Mouse (Mus musculus): Measurements from ENCODE around the gene Ntrk2.
A peak's percentile ranks its signal among the peaks of the same experiment; 100 is the strongest.

Gene Ntrk2

DNA sequence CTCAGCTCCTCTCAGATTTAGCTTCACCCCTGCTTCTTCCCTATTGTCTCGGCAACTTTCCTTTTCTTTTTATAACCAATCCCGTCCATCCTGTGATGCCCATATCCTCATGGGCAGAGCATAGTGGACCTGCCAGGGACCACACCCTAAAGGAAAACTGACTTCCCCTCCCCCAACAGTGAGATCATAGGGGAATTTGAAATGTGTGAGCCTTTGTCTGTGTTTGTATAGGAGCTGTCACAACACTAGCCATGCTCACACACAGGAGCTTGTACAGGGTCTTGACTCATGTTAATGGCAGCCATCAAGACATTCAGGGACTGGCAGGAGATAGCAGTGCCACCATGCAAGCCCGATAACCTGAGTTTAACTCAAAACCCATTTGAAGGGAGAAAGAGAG, 118.1 kb downstream of the Ntrk2 start:
- no peak for DNase-seq (ENCODE audit: low spot score)

DNA sequence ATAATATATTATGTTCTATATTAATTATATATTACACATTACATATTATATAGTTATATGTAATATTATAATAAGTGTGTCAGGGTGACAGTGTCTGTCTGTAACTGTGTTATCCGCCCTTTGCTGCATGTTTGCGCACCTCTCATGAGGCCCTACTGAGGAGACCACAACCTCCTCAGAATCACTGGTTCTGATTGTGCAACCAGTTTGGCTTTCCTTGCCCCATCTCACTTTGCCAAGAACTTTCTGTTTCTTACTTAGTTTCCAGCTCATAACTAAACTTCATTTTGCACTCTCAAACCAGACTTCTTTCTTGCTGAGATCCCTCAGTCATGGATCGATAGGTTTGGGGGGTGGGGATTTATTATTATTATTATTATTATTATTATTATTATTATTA, 120.8 kb downstream of the Ntrk2 start:
- no peak for DNase-seq (ENCODE audit: low spot score)

DNA sequence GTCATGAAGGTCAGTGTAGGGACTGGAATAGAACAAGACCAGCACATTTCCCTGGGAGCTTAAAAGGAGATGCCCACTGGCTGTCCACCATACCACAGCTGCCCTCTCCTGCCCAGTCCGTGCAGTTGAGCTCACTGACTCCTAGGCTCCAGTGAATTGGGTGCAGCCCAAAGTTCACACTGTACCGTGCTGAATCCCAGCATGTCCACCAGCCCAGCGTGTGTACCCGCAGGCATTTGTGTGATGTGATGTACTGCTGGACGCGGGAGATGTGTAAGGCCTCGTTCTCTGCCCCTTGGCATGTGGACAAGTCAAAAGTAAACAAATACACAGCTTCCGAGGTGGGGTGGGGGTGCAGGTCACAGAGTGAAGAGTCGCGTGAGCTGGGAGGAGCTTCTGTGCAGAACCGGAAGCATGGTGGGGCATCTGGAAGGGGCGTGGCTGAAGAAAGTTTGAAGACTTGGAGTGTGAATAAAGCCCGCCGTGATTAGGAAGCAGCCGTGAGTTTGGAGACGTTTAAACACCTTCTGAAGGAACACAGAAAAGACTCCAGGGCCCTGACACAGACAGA, 121.4 kb downstream of the Ntrk2 start:
- no peak for DNase-seq (ENCODE audit: low spot score)

DNA sequence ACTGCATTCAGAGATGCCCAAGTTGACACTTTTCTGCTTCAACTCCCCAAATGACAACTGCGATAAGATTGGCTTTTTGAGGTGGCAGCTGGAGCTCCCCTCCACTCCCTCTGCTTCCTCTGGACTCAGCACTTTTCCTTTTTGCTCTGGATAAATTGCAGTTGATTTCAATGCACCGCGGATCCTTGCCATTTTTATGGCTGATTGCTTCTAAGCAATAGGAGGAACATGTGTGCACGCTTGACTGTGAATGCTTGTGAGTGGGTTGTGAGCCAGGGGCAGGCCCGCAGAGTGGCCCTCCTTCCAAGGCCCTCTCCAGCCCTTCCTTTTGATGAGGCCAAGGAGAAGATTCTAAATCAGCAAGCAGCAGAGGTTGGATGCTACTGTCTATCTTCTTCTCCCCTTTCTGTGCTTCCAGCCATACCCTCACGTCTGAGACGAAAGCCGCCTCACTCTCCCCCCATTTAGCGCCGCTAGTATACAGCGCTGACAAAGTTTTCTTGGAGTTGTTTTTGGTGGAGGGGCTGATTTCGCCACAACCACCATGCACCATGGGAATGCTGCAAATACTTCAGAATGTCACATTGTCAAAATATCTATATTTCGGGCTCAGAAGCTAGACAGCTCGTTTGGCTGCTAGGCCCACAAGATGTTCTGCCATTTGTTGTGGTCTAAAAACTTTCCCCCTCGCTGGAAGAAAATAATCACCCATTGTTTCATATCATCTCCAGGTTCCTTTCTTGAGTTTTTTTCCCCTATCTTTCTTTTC, 122.5 kb downstream of the Ntrk2 start:
- DNase-seq (ENCODE audit: low spot score) = peak; percentile 73

DNA sequence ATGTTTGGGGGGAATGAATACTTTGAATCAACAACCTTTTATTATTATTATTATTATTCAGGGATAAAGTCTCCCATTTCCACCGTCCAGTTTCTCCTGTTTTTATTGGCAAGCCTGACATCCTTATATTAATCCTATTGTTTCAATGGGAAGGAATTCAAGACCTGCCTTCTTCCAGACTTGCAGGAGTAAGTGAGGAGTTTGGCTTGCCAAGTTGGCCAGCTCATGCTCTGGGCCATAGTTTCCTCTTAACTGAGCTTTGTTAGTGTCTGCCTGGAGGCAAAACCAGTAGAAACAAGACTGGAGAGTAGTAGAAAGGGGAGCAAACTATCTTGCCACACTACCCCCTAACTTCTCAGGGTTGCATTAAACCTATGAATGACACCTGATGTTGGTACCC, 123.8 kb downstream of the Ntrk2 start:
- no peak for DNase-seq (ENCODE audit: low spot score)

DNA sequence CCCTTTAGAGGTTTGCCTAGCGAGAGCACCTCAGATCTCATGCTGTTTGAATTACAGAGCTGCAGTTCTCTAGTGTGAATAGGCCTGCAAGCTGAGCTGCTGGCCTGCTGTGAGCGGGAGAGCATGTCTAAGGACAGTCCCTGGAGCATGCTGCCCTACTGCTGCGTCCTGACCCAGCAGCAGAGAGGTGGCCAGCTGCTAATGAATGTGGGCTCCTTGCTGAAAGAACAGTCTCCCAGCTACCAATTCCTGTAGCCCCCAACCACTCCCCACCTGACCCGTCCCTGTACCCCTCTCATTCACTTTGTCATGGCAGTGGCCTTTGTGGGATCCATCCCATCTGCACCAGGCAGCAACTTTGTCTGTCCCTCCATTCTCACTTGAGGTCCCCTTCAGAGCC, 126.8 kb downstream of the Ntrk2 start:
- DNase-seq (ENCODE audit: low spot score) = peak; percentile 46

DNA sequence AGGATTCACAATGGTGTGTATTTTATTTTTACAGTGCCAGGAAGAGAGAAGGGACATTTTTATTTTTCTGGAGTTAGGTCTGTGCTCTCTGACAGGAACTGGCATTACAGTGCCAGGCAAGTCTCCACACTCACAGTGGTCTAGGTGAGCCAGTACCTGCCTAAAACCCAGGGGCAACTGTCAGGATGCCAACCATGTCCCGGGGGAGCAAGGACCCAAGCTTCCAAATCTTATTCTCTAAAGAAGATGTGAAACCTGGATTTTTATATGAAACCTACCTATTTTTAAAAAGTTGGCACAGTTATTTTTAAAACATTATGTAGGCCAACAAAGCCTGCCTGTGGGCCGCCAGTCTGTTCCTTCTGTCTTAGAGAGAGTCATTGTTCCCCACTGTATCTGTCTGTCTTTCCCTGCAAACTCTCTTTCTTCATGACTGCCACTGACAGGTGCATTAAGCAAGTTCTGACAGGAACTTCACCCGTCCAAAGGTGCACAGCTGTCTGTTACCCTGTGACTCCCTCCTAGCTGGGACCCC, 128.3 kb downstream of the Ntrk2 start:
- no peak for DNase-seq (ENCODE audit: low spot score)

DNA sequence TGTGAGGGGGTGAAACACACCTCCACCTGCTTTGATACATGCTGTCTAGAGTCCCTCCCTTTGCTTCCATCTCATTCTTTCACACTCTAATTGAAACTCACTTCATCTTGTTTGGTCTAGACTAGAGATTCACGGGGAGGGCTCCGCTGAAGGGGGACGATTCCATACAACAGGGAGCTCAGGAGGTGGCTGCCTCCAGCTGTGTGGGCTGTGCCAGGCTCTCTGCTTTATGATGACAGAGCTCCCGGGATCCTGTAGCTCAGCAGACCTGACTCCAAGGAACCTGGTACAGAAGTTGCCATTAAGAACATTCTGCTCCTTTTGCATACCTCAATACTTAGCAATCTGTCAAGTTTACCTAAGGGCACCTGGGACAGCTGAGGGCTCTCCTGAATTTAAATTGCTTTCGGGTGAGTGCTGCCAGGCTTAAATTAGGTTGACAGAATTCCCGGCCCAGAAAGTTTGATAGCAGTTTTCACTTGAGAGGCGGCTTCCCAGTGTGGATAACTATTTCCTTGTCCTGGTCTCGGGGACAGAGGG, 129.7 kb downstream of the Ntrk2 start:
- no peak for DNase-seq (ENCODE audit: low spot score)

DNA sequence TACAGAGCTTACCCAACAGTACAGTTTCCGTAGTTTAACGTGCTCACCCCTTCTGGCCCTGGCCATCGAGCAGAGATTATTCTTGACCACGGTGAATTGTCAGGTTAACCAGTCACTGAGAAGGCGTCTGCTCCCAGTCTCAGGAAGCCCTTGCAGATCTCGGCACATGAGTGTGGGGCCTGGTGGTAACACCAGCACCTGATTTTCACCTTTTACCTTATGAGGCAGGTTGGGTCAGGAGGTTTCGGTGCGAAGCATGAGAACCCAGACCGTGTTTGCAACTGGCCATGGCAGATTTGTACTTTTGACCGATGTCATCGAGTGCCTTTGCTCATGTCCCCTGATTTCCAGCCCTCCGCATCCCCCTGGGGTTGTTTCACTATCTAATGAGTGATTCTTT, 131.5 kb downstream of the Ntrk2 start:
- DNase-seq (ENCODE audit: low spot score) = no peak

DNA sequence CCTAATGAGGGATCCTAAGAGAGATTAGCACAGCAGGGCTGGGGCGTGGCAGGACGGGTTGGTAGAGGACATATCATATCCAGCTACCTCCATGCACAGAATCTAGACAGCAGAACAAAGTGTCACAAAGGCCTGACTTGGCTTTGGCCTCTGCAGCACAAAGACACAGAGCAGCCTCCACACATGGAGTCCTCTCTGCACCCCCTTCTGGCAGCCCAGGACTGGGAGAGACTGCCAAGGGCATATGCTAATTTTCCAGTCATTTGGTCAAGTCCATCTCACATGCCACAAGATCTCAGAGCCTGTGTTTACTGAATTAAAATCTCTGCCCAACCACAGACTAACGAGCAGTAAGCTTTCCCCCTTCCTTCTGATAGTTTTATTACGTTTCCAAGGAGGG, 132.1 kb downstream of the Ntrk2 start:
- no peak for DNase-seq (ENCODE audit: low spot score)

DNA sequence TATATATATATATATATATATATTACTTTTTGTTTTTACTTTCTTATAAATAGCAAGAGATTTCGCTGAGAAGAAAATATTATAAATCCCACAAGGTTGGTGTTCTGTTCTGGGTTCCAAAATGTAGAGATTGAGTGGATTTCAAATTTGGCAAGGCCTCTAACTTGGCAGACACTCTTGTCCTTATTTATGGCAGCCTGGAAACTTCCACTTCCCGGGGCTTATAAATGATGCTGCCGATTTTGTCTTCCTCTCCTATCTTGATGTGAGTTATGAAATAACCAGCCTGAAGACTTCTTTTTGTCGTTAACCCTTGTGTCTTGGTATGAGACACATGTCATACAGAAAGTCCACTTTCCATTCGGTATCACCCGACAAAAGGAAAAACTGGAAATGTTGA, 133.8 kb downstream of the Ntrk2 start:
- DNase-seq (ENCODE audit: low spot score) = no peak

DNA sequence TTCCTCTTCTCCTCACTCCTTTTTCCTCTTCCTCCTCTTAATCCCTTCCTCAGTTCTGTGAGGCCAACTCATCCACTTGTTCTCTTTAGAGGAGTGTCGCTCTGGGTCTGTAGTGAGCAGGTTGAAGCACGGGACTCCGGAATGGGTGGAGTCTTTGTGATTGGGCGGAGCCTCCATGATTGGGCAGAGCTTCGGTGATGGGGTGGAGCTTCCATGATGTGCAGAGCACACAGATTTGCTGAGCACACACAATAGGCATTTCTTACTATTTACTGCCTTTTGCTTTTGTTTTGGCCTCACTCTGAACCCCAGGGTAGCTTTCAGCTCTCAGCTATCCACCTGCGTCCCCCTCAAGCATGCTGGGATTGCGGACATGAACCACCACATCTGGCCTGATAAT, 134.4 kb downstream of the Ntrk2 start:
- no peak for DNase-seq (ENCODE audit: low spot score)

DNA sequence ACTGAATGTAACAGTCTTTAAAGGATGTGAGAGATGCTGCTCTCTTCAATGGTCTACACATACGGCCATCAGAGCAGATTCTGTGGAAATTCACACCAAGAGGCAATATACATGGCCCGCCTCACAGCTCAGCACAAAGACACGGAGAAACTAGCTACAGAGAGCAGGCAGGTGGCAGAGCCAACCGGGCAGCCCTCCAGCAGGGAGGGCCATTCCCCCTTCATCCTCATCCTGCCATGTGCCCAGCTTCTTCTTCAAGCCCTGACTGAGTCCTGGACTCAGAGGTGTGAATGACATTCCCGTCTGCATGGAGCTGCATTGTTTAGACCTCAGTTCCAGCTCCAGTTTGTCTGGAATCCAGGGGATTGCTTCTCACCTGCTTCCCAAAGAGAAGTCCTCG, 139.4 kb downstream of the Ntrk2 start:
- DNase-seq (ENCODE audit: low spot score) = no peak

DNA sequence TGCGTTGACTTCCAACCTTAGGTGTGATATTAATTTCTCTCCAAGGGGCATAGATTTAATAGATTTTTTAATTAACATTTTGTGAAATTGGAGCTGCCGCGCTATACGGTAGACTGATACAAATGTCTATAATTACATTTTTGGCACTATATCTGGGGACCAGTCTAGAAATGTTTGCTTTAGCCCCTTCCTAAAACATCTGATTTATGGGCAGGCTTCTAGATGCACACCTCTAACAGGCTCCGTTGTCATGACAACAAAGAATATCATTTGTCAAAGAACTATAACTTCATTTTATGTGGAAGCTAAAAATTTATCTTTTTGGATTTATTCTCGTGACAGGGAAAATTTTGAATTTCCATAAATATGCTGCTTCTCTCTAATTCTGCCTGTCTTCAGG, 140.2 kb downstream of the Ntrk2 start:
- no peak for DNase-seq (ENCODE audit: low spot score)

DNA sequence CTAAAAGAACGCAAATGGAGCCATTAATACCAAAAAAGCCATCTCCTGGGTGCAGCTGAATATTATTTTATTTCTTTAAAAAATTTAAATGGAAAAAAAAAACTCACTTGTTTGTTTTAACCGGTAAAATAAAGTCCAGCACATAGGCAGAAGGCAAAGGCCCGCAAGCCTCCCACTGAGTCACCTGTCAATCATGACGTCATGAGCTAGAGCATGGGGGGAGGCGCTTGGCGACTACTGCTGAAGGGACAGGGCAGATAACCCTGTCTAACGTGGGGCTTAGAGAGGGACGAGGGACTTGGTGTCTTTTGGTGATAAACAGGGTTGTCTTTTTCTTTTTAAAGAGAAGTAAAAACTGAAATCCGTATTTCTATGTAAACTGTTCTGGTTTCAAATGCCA, 140.7 kb downstream of the Ntrk2 start:
- DNase-seq (ENCODE audit: low spot score) = no peak

DNA sequence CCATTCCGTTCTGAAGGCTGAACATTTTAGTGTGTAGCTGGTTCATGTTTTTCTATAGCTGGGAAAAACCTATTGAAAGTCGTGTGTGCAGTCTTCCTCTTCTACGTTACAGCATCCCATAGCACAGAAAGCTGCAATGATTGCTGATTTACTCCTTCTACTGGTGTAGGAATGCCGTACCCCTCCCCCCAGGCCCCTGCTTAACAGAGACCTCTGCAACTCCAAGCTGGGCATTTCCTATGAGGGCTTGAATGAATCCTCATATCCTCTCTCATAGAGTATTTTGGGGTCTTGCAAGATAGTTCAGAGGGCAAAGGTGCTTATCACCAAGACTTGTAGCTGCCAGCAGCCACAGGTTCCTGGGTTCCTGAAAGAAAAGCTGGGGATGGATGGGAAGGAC, 148.0 kb downstream of the Ntrk2 start:
- DNase-seq (ENCODE audit: low spot score) = no peak

DNA sequence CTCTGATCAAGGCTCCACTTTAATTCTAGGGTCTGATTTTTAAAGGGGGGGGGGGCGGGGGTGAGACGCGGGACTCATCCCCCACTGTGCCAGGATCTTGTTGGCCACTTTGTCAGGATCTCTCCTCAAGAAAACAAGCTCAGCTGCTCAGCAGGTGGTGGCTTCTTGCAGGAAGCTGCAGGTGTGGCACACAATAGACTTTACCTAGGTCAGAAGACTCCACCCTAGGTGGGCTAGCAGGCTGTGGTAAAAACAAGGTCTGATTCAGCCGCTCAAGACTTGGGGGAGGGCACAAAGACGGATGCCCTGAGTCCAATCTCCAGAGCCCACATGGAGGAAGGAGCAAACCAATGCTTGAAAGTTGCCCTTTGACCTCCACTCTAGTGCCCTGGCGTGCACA, 148.4 kb downstream of the Ntrk2 start:
- no peak for DNase-seq (ENCODE audit: low spot score)

DNA sequence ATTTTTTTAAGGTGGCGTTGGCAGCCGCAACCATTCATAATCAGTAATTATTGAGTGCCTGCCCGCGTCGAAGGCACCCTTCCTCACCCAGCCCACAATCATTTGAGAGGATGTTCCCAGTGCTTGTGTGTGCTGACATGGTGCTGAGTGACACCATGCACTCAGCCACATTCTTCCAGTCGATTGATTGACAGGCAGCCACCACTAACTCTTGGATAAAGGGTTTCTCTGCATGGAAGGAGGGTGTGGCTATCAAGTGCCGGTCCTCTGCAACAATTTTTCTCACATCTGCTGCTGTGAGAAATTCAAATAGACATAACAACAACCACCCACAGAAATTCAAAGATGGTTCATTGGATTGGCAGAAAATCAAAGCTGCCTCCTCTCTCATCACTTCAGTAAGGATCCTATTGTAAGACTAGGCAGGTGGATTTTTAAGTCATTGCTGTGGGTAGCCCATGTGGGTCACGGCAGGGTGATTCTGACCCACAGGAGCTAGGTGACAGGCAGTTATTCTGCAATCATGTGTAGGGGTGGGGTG, 148.9 kb downstream of the Ntrk2 start:
- DNase-seq (ENCODE audit: low spot score) = no peak

DNA sequence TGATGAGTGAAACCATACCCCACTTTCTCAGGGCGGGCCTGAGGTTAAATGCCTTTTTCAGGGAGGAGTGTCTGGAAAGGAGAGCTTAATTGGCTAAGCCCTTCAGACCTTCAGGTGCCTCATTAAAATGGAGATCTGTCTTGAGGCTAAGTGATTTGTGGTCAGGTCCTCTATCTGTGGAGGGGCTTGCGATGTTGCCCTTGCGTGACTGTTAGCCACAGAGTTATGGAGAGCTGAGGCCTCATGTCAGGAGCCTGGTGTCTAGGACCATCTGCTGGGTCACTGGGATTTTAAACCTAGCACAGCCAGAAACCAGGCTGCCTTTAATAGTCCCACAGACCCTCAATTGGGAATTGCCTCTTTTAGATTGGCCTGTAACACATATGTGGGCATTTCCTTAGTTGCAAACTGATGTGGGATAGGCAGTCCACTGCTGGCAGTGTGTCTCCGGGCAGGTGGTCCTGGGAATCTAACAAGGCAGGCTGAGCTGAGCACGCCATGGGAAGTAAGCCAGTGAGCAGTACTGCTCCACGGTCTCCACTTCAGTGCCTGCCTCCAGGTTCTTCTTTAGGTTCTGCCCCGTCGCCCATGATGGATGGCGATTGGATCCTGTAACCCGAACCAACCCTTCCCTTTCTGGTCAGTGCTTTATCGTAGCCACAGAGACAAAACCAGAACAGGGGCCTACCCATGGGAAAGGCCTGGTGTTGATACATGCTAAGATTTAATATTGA, 152.0 kb downstream of the Ntrk2 start:
- no peak for DNase-seq (ENCODE audit: low spot score)

DNA sequence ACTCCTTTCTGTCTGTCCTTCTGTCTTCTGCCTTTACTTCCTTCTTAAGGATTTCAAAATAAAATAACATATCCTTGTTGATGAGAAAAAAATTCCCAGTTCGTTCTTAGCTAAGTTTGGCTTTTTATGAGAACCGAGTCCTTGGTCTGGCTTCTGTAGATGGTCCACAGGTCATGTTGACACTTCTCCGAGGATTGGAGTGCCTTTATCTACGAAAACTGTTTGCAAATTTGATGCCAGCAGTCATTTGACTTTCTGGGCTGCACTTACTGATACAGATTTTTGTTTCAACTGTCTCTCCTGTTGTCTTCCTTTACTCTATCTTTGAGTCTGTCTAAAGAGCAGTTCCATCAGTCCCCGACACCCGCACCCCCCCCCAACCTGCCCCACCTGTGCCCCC, 154.0 kb downstream of the Ntrk2 start:
- no peak for DNase-seq (ENCODE audit: low spot score)

DNA sequence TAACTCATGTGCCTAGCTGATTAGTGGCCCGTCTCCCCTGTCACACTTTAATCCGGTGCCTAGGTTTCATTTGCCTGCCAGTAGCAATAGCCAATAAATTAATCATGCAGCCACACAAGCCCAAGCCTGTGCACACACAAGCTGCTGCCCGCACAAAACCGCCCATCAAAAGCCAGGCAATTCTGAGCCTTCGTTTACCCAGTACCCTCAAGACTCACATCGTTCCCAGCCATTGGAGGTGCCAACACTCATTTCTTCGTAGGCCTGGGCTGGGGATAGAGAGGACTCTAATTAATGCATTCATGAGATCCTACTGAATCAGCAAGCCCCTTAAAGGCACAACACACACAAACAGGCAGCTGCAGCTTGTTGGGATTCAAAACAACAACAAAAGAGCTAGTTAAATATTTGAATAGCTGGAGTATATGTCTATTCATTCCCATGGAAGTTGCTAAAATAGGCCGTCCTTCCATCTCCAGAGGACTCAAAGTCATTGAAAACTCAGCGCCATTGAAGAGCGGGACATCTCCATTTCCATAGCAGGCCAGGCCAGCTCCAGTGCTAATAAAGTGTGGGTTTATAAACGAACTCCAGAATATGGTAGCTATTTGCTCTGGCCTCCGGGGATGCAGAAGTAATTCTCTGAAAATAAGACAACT, 158.5 kb downstream of the Ntrk2 start:
- peak; percentile 18 for DNase-seq (ENCODE audit: low spot score)

DNA sequence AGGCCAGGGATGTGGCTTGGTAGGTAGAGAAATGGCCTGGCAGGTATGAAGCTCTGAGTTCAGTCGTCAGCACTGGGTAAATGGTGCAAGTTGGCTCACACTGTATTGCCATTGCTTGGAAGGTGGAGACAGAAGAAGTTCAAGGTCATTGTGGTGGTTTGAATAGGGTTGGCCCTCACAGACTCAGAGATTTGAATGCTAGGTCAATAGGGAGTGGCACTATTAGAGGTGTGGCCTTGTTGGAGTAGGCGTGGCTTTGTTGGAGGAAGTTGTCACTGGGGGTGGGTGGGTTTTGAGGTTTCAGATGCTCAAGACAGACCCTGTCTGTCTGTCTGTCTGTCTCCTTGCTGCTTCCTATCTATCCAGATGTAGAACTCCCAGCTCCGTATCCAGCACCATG, 159.5 kb downstream of the Ntrk2 start:
- no peak for DNase-seq (ENCODE audit: low spot score)
